Mouse (Mus musculus): ENCODE measurements around the gene Crybg1. TPM values are rescaled to one million over a fixed set of nuclear protein-coding genes. Genes with fewer than 3 reads are reported as not detected.

The Crybg1 gene
- total and polyA plus RNA-seq, 3 experiments: 3.9 to 6.6 (median 5.2) TPM

GRCm38 (mm10) chr10:43910032-43910872 is 238.4 kb downstream of the Crybg1 start:
- Histone ChIP-seq H3K4me2 (ENCODE audit: insufficient read depth, low read depth, poor library complexity, severe bottlenecking) (no peak overlapping the region), H3K9me3 (replicated peaks; ENCODE audit: low read length) (no peaks in the 10 kb centered on the region), H3K79me2 (replicated peaks; ENCODE audit: control insufficient read depth, extremely low read depth, insufficient read depth, poor library complexity, severe bottlenecking) (peaks cover 41% of the 10 kb centered on the region), H3K27ac (ENCODE audit: insufficient read depth, low read depth) (no peak overlapping the region; the same call in 1 of the 2 replicates), H3K4me1 (ENCODE audit: control insufficient read depth in 1 of 2, insufficient read depth in 2 of 2) (peaks cover 8 to 90% of the 10 kb centered on the region in 2 experiments; a peak in 3 of 4 replicates), H3K9ac (ENCODE audit: insufficient read depth, low read depth) (no peak overlapping the region), H3K36me3 (replicated peaks in 1 of 2; ENCODE audit: control insufficient read depth in 1 of 2, insufficient read depth in 1 of 2, low read length in 1 of 2) (peaks cover 41 to 81% of the 10 kb centered on the region in 2 experiments), H3K4me3 (replicated peaks in 1 of 3; ENCODE audit: low read depth in 2 of 3, low read length in 2 of 3, poor library complexity in 1 of 3) (no peak overlapping the region), H3K27me3 (replicated peaks) (no peaks in the 10 kb centered on the region)
- TF ChIP-seq ETS1 (conservative IDR thresholded peaks at IDR 0.05; ENCODE audit: low read depth, low read length) (no peak), USF1 (IDR thresholded peaks at IDR 0.05; ENCODE audit: low read depth, low read length) (no peak), USF2 (conservative IDR thresholded peaks at IDR 0.05; ENCODE audit: low read depth, low read length) (no peak), RAD21 (IDR thresholded peaks at IDR 0.05; ENCODE audit: low read depth, low read length) (no peak), CTCF (conservative IDR thresholded peaks at IDR 0.05 in 1 of 2, IDR thresholded peaks at IDR 0.05 in 1 of 2; ENCODE audit: low read depth in 2 of 2, low read length in 2 of 2) (no peak), JUND (conservative IDR thresholded peaks at IDR 0.05; ENCODE audit: low read depth, low read length) (no peak), POLR2A (IDR thresholded peaks at IDR 0.05; ENCODE audit: low read depth, low read length) (no peak), EP300 (IDR thresholded peaks at IDR 0.05; ENCODE audit: low read length) (no peak), MEF2A (IDR thresholded peaks at IDR 0.05; ENCODE audit: borderline replicate concordance, low read depth, low read length) (no peak), IRF4 (IDR thresholded peaks at IDR 0.05; ENCODE audit: low read depth, low read length) (no peak), TBP (conservative IDR thresholded peaks at IDR 0.05; ENCODE audit: low read depth, low read length) (no peak), NRF1 (IDR thresholded peaks at IDR 0.05; ENCODE audit: low read depth, low read length) (no peak), ZMIZ1 (IDR thresholded peaks at IDR 0.05; ENCODE audit: low read depth, low read length) (no peak), MYC (IDR thresholded peaks at IDR 0.05; ENCODE audit: low read depth, low read length) (no peak), UBTF (IDR thresholded peaks at IDR 0.05; ENCODE audit: low read depth, low read length) (no peak), KAT2A (IDR thresholded peaks at IDR 0.05; ENCODE audit: insufficient replicate concordance, low read length) (no peak), HCFC1 (IDR thresholded peaks at IDR 0.05; ENCODE audit: low read depth, low read length) (no peak), SIN3A (IDR thresholded peaks at IDR 0.05; ENCODE audit: low read length) (no peak), ZC3H11A (IDR thresholded peaks at IDR 0.05; ENCODE audit: low read depth, low read length) (no peak), GABPA (IDR thresholded peaks at IDR 0.05; ENCODE audit: insufficient replicate concordance, low read depth, low read length) (no peak)
- in situ Hi-C loops (cut with MboI; ENCODE audit: low pct_ligation_motif_present, low pct_unique_long_range_greater_than_20kb, low sequenced_read_pairs) (no loop called here), dilution Hi-C loops (cut with MboI; ENCODE audit: extremely low pct_ligation_motif_present, extremely low pct_unique_long_range_greater_than_20kb, low sequenced_read_pairs) (no loop called here)
- DNase-seq (ENCODE audit: extremely low read depth): no peak
